ENCODE assay signal across 16 mouse cellular contexts in the genomic region with DNA sequence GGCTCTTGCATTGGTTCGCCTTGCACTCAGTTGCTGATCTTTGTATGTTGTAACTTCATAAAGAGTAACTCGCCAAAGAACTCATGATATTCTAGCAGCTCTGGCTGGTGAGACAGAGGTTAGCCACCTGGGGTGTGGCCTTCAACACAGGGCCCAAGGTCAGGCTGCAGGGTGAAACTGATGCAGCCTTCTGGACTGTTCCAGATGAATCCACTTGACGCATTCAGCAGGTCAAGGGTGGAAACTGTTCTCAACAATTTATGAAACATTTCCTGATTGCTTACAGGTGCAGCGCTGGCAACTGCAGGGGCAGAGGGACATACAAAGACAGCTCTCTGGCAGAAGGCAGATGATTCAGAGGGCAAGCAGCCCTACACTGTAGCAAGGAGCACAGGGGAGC. TPM values are rescaled to one million over a fixed set of nuclear protein-coding genes. Genes with fewer than 3 reads are reported as not detected.
DNase-seq lines count a peak whose midpoint lies in the region; ATAC-seq and TF ChIP-seq lines count a peak whose summit lies in the region.
"Had no signal": no experiment of that assay in that cellular context is flagged by ENCODE, and none has a peak within 500 bp of the region (broad histone marks: within the 10 kb centered on the region; RNA-seq: fewer than 3 reads in every experiment).

No protein-coding gene starts in this region.

- intact Hi-C loops in heart, postnatal 10 days (cut with DNase I), result loop anchor here (2.0 kb wide), 1 partner anchor 13 kb away; no protein-coding TSS in a partner anchor

- no peak for DNase-seq in heart, postnatal 10 days
- no peak for DNase-seq in midbrain, embryonic 11.5 days (ENCODE audit: low spot score, missing footprints)
- DNase-seq in urinary bladder, postnatal 25 days (ENCODE audit: low spot score), result no peak
- DNase-seq in cerebellum, postnatal 4 days (ENCODE audit: low spot score in 2 of 2), result no peak
- no peak for DNase-seq in ovary, postnatal 36 days (ENCODE audit: low spot score)
- DNase-seq: adrenal gland, adult 2 months; cerebellum, postnatal 10 days; gastrocnemius, postnatal 36 days; kidney, postnatal 4 days; lung, postnatal 4 days; right cerebral cortex, postnatal 4 days; thymus, postnatal 25 days had no signal

- H3K4me1 ChIP-seq in heart, embryonic 12.5 days (replicated peaks), result peaks cover 81% of the 10 kb centered on the region
- peaks cover 69% of the 10 kb centered on the region for H3K4me1 ChIP-seq in midbrain, embryonic 12.5 days
- H3K4me1 ChIP-seq in midbrain, embryonic 11.5 days (ENCODE audit: control insufficient read depth, insufficient read depth, low read length), result peaks cover 42% of the 10 kb centered on the region
- peaks cover 48% of the 10 kb centered on the region for H3K4me1 ChIP-seq in intestine, postnatal 0 days (replicated peaks; ENCODE audit: control insufficient read depth, insufficient read depth, low read length)

- H3K9ac ChIP-seq in heart, embryonic 12.5 days, result no peak overlapping the region
- H3K9ac ChIP-seq in midbrain, embryonic 12.5 days (replicated peaks), result no peak overlapping the region
- no peak overlapping the region for H3K9ac ChIP-seq in midbrain, embryonic 11.5 days (ENCODE audit: low read length)
- H3K9ac ChIP-seq in intestine, postnatal 0 days (ENCODE audit: low read depth, low read length), result no peak overlapping the region
- H3K9ac ChIP-seq: stomach, embryonic 15.5 days had no signal

- no peaks in the 10 kb centered on the region for H3K27me3 ChIP-seq in heart, embryonic 12.5 days (replicated peaks)
- H3K27me3 ChIP-seq in midbrain, embryonic 12.5 days, result no peaks in the 10 kb centered on the region
- H3K27me3 ChIP-seq in midbrain, embryonic 11.5 days (ENCODE audit: control insufficient read depth, insufficient read depth, low read length), result no peaks in the 10 kb centered on the region
- H3K27me3 ChIP-seq in intestine, postnatal 0 days (replicated peaks; ENCODE audit: control insufficient read depth, insufficient read depth, low read length), result no peaks in the 10 kb centered on the region
- H3K27me3 ChIP-seq: stomach, embryonic 15.5 days had no signal

- H3K36me3 ChIP-seq in heart, embryonic 12.5 days, result peaks cover 48% of the 10 kb centered on the region
- H3K36me3 ChIP-seq in midbrain, embryonic 12.5 days, result peaks cover 39% of the 10 kb centered on the region
- H3K36me3 ChIP-seq in midbrain, embryonic 11.5 days (ENCODE audit: control insufficient read depth, insufficient read depth, low read length), result peaks cover 2% of the 10 kb centered on the region; the same call in 1 of the 2 replicates
- H3K36me3 ChIP-seq in intestine, postnatal 0 days (ENCODE audit: control insufficient read depth, insufficient read depth), result peaks cover 42% of the 10 kb centered on the region

- ATAC-seq in heart, embryonic 12.5 days (ENCODE audit: insufficient number of reproducible peaks, low FRiP score), result no peak
- ATAC-seq in midbrain, embryonic 12.5 days (ENCODE audit: low FRiP score, low read depth), result no peak
- ATAC-seq in midbrain, embryonic 11.5 days (ENCODE audit: low FRiP score), result no peak
- peak; percentile 70 for ATAC-seq in intestine, postnatal 0 days

- no peak for TF ChIP-seq CTCF in intestine, postnatal 0 days (IDR thresholded peaks at IDR 0.05; ENCODE audit: low read depth)

- no peak overlapping the region for H3K4me2 ChIP-seq in heart, embryonic 12.5 days
- H3K4me2 ChIP-seq in midbrain, embryonic 12.5 days (replicated peaks), result no peak overlapping the region
- H3K4me2 ChIP-seq in midbrain, embryonic 11.5 days, result no peak overlapping the region
- no peak overlapping the region for H3K4me2 ChIP-seq in intestine, postnatal 0 days (replicated peaks; ENCODE audit: low read depth)
- H3K4me2 ChIP-seq: stomach, embryonic 15.5 days had no signal

- 0 out of 2 replicates have a peak overlapping the region, but pooled peaks have one; percentile 45 for H3K27ac ChIP-seq in heart, embryonic 12.5 days (ENCODE audit: poor library complexity, severe bottlenecking)
- H3K27ac ChIP-seq in midbrain, embryonic 12.5 days (replicated peaks), result peak overlapping the region; percentile 32; the same call in 1 of the 2 replicates
- no peak overlapping the region for H3K27ac ChIP-seq in midbrain, embryonic 11.5 days (ENCODE audit: low read depth, low read length)
- H3K27ac ChIP-seq in intestine, postnatal 0 days (ENCODE audit: low read depth, low read length), result peak overlapping the region; percentile 92
- H3K27ac ChIP-seq: stomach, embryonic 15.5 days had no signal

- H3K9me3 ChIP-seq in heart, embryonic 12.5 days (replicated peaks), result no peaks in the 10 kb centered on the region
- H3K9me3 ChIP-seq in midbrain, embryonic 12.5 days, result no peaks in the 10 kb centered on the region
- no peaks in the 10 kb centered on the region for H3K9me3 ChIP-seq in midbrain, embryonic 11.5 days (ENCODE audit: control insufficient read depth, low read length)
- no peaks in the 10 kb centered on the region for H3K9me3 ChIP-seq in intestine, postnatal 0 days (ENCODE audit: control insufficient read depth)
- H3K9me3 ChIP-seq: stomach, embryonic 15.5 days had no signal

- WGBS in heart, embryonic 12.5 days, result 84% methylated on average over 4 of the region's 4 CpGs
- WGBS in midbrain, embryonic 12.5 days, result 92% methylated on average over 4 of the region's 4 CpGs
- 89% methylated on average over 4 of the region's 4 CpGs for WGBS in midbrain, embryonic 11.5 days
- WGBS in intestine, postnatal 0 days, result 42% methylated on average over 4 of the region's 4 CpGs

- no peak overlapping the region for H3K4me3 ChIP-seq in heart, embryonic 12.5 days
- H3K4me3 ChIP-seq in midbrain, embryonic 12.5 days, result no peak overlapping the region
- no peak overlapping the region for H3K4me3 ChIP-seq in midbrain, embryonic 11.5 days (ENCODE audit: low read depth, low read length)
- no peak overlapping the region for H3K4me3 ChIP-seq in intestine, postnatal 0 days (ENCODE audit: low read depth, low read length)
- H3K4me3 ChIP-seq: stomach, embryonic 15.5 days had no signal

RNA-seq across cellular contexts. Expression of a gene that starts 32.9 kb away (rescaled TPM):
- 137 and 141 TPM in 2 replicates for polyA plus RNA-seq in heart, embryonic 12.5 days (2016; fragmentation: Nextera tagmentation; extraction: Ambion mirVana)
- 10 to 100 TPM; 73.1 to 76.1 TPM for total RNA-seq in heart, postnatal 10 days (2021)
- polyA plus RNA-seq in midbrain, embryonic 12.5 days (2016; fragmentation: Nextera tagmentation; extraction: Ambion mirVana), result 227 and 244 TPM in 2 replicates
- polyA plus RNA-seq in midbrain, embryonic 11.5 days (2014; fragmentation: Nextera tagmentation; extraction: Ambion mirVana), result 201 and 205 TPM in 2 replicates
- 116 and 127 TPM in 2 replicates for polyA plus RNA-seq in intestine, postnatal 0 days (2015; fragmentation: Nextera tagmentation; extraction: Ambion mirVana)

RNA-seq across cellular contexts. Expression of a gene that starts 43.2 kb away (rescaled TPM):
- 0.51 and 0.72 TPM in 2 replicates for polyA plus RNA-seq in heart, embryonic 12.5 days (2016; fragmentation: Nextera tagmentation; extraction: Ambion mirVana)
- 1 to 10 TPM; 2.0 to 2.1 TPM for total RNA-seq in heart, postnatal 10 days (2021)
- polyA plus RNA-seq in midbrain, embryonic 12.5 days (2016; fragmentation: Nextera tagmentation; extraction: Ambion mirVana), result 1.1 and 1.4 TPM in 2 replicates
- polyA plus RNA-seq in midbrain, embryonic 11.5 days (2014; fragmentation: Nextera tagmentation; extraction: Ambion mirVana), result 1.3 TPM in 2 replicates
- 2.9 and 3.2 TPM in 2 replicates for polyA plus RNA-seq in intestine, postnatal 0 days (2015; fragmentation: Nextera tagmentation; extraction: Ambion mirVana)
